Mouse (Mus musculus): Measurements from ENCODE around the gene Kif1c.

Kif1c gene

DNA sequence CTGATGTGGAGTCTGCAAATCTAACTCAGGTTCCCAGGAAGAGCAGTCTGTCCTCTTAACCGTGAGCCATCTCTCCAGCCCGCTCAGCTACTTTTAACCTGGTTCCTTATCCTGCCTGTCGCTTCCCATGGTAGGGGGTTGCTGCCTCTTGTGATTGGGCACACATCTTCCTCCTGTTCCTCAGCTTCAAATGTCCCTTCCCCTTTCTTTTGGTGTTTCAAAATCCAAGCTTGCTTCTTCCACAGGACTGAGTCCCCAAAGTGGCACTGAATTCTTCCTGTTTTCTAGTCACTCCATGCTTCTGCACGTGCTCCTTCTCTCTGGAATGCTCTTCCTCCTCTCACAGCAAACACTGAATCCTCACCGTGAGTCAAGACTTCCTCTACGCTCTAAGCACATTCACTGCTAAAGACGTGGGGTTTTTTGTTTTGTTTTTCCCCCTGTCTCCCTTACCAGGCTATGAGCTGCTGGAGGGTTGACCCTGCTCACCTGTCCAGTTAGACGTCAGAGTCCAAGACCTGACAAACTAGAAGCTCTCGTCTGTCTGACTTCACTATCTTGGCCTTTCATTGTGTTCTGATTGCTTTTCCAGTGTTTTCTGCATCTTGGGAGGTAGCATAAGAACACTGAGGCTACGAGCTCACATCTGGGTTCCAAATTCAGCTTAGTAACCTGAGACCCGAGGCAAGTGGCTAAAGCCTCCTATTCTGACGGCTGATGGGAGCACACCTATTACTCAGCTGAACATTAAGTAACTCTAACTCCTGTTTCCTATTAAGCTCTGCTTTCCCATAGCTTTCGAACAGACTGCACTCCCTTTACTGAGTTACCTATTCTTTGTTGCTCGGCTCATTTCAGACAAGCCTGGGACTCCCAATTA, 32.8 kb upstream of the Kif1c start:
- WGBS = 55% methylated on average over 14 of the region's 14 CpGs

GRCm38 (mm10) chr11:70668335-70668770, 32.0 kb upstream of the Kif1c start:
- under 1% methylated on average over 15 of the region's 15 CpGs for WGBS

GRCm38 (mm10) chr11:70668771-70669505, 31.4 kb upstream of the Kif1c start, which contains the start of gene Spag7:
TSS of gene Spag7 (minus strand) at chr11:70669416.
- WGBS = under 1% methylated on average over 44 of the region's 44 CpGs

DNA sequence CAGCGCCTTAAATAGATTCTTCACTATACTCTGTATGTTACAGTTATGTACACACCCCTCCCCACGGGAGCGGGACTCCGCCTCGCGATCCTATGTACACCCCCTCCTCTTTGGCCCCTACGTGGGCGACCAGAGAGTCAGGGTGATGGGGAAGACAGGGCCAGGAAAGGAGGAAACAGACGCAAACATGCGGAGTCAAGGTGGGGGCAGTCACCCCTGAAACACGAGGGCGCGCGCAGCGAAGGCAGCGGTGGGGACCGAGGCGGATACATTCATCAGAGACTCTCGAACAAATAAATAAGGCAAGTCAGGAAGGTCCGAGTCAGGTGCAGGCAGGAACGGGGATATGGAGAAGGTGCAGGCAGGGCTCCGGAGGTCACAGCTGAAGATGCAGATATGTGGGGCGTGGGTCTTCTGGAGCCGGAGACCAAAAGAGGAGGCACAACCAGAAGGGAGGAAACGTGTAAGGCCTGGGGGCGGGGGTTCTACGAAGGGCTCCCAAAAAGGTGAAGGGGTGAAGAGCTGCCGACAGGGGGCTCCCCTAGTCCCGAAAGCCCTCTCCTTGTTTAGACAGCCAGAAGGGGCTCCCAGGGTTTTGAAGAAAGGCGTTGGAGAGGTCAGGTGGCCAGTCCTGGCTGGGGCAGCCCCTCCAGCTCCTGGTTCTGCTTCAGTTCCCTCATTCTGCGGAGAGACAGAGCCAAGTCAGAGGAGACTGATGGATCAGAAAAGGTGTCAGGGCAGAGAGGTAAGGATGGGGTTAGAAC, 30.6 kb upstream of the Kif1c start:
- under 1% methylated on average over 31 of the region's 31 CpGs for WGBS

GRCm38 (mm10) chr11:70670483-70670882, 29.9 kb upstream of the Kif1c start:
- 30% methylated on average over 14 of the region's 14 CpGs for WGBS

GRCm38 (mm10) chr11:70671333-70672047, 28.9 kb upstream of the Kif1c start:
- WGBS = 81% methylated on average over 16 of the region's 16 CpGs

DNA sequence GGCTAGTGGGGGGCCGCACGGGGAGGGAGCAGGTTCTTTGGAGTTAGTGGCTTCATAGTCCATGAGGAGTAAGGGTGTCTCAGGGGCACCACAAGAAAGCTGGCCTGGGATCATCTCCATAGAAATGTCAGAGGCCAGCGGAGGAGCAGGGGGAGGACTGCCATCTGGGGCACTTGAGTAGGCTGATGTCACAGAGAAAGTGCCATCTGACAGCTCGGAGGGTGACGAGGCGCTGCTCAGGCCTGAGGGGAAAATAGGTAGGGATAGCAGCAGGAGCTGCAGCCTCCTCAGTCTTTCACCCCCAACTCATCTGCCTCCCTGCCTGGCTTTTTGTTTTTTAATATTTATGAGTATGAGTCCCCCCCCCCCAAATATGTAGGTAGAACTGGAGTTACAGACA, 26.3 kb upstream of the Kif1c start:
- 63% methylated on average over 6 of the region's 6 CpGs for WGBS

GRCm38 (mm10) chr11:70674501-70674900, 25.8 kb upstream of the Kif1c start:
- 62% methylated on average over 11 of the region's 11 CpGs for WGBS

- WGBS = 87% methylated on average over 9 of the region's 9 CpGs
Measured at GRCm38 (mm10) chr11:70678092-70678491, 22.3 kb upstream of the Kif1c start.

DNA sequence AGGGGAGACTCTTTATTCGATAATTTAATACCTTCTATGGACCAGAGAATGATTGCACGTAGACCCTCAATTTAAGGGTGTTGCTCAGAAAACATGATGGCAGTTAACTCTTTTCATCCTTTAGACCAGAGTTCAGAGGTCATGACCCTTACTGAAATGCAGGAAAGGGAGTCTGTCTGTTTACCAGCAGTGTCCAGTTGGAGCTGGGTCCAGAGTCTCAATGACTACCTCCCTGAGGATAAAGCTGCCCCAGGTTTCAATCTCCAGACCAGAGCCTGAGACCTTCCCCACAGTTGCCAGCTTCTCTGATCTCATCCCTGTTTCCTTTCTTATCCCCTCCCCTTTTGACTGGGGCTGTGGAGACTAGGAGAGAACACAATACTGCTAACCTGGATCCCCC, 21.8 kb upstream of the Kif1c start:
- WGBS = 93% methylated on average over 2 of the region's 2 CpGs

DNA sequence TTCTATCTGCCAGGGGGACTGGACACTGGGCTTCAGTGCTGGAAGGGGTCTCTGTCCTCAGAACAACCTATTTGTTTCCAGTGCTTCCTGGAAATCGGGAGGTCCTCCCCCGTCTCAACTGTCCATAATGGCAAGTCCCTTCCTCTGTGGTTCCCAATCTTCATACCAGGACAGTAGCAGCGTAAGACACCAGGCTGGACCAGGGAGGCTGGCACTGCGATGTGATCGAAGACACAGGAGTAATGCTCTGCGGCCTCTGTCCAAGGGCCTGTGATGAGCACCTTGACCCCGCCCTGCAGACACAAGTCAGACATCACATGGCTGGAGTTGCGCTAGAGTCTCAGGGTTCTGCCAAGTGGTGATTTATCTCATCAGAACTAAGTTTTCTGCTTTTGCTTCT, 21.0 kb upstream of the Kif1c start:
- WGBS = 93% methylated on average over 8 of the region's 8 CpGs

DNA sequence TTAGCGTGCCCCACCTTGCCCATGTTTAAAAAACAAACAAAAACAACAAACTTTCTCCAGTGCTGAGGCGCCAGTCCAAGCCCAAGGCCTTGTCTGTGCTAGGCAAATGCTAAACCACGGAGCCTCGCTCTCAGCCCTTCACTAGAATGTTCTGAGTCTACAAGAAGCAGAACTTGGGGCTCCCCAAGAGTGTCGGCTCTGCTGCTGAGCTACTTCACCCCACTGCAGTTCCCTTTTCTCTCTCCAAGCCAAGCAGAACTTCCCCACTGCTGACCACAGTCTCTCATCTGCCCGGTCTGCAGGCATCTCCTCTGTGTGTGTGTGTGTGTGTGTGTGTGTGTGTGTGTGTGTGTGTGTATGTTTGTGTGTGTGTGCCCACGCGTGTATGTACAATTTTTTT, 20.5 kb upstream of the Kif1c start:
- 86% methylated on average over 8 of the region's 8 CpGs for WGBS

GRCm38 (mm10) chr11:70681170-70681569, 19.2 kb upstream of the Kif1c start:
- WGBS = 76% methylated on average over 12 of the region's 12 CpGs

DNA sequence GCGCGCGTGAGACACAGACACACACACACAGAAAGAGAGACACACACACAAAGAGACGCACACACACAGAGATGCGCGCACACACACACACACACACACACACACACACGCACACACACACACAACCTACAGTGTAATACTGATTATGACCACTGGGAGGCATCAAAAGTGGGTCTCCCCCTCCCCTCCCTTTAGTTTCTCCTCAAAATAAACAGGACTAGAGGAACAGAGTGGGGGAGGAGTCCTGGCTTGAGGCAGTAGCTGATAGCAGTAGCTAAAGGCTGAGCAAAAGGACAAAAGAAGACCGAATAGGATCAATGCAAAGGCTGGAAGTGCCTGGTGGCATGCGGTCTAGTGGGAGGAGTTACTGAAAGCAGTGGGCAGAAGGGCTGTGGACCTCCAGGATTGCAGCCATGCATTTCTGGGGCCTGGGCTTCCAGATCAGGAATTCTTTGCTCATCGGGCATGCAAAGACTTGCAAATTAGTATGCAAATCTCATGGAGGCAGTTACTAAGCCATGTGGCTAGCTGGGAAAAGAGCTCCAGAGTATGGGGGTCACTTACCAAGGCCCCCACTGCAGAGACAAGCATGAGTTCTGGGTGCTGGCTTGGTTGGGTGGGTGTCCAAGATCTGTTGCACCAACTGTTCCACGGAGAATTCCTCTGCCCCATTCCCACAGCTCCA, 18.3 kb upstream of the Kif1c start:
- 19% methylated on average over 11 of the region's 11 CpGs for WGBS

GRCm38 (mm10) chr11:70683640-70684039, 16.7 kb upstream of the Kif1c start:
- WGBS = 82% methylated on average over 5 of the region's 5 CpGs

DNA sequence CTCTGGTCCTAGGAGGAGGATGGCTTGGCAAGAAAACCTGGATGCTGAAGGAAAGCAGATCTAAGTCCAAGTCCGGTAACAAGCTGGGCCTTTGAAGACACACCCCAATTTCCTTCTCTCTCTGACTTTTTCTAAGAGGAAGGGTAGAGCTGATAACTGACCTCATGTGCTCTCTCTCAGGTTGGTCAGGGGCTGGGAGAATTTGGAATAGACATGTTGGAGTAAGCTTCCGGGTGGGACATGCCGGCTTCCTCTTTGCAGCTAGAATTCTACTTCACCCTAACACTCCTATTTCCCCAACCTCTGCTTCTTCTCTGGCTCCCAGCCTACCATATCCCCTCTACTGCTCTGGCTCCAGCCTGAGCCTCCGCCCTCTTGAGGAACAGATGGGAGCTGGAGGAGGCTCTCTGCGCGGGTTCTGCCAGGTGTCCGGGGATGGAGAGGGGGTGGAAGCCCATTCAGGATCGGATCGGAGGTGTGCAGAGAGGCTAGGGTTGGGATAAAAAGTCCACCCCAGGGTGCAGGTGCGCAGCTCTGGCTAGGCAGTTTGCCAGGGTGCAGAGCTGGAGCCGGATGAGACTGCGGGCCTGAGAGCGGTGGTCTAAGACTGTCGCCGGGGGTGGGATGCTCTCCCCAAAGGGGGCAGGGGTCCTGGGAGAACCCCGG, 13.3 kb upstream of the Kif1c start:
- WGBS = 1% methylated on average over 16 of the region's 16 CpGs

DNA sequence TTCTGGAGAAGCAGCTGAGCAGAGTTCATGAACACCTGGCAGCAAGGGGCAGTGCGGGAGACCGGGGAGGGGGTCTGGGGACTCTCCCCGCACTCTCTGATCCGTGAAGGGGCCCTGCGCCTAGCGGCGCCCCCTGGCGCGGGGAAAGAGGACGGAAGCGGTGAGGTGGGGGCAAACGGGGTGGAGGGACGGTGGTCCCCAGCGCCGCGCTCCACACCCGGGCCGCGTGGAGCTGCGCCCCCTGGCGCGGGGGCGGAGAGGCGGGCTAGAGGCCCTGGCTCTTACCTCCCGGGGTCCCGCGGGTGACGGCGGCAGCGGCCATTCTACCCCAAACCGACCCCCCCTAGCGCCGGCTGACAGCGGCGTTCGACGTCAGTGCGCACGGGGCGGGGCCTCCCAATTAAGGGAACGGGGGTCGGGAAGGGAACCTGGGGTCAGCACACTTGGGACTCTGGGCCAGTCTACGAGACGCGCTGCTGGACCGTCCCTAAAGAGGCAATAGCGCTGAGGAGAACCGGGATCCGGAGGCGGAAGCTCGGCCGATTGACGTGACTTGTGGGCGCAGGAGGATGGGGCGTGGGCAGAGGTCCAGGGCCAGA, 12.6 kb upstream of the Kif1c start, which contains the start of gene Camta2:
TSS of gene Camta2 (minus strand) at position 505 of the 599 bp plus-strand sequence.
- WGBS = under 1% methylated on average over 53 of the region's 55 CpGs

GRCm38 (mm10) chr11:70688372-70688771, 12.0 kb upstream of the Kif1c start:
- WGBS = 4% methylated on average over 8 of the region's 8 CpGs

DNA sequence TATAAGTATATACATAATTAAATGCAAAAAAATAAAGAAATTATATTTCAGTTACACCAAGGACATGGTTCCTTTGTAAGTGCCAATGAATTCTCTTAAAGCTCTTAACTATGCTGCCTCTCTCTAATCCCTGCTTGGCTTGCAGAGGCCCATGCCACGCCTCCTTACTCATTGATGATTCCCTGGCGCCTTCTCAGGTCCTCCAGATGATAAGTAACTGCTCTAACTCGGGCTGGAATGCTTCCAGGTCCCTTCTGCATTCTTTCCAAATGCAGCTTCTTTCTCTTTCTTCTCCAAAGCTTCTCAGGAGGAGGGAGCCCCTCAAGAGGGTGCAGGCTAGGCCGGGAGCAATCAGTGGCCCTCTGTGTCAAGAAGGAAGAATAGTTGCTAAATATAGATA, 10.8 kb upstream of the Kif1c start:
- 61% methylated on average over 4 of the region's 4 CpGs for WGBS

DNA sequence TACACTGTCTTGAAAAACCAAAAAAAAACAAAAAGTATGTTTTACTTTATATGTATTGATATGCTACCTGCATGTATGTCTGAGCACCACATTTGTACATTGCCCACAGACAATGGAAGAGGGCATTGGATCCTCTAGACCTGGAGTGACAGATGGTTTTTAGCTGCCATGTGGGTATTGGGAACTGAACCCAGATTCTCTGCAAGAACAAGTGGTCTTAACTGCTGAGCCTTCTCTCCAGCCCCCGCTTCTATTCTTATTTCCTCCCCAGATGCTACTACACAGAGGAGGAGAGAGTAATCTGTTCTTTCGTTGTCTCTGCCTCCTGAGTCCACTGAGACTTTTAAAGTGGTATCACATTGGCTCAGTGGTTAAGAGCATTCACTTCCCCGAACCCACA, 6.8 kb upstream of the Kif1c start:
- 55% methylated on average over 3 of the region's 3 CpGs for WGBS

Measured in cerebral cortex, adult 2 months (tissue).